In the genomic region with DNA sequence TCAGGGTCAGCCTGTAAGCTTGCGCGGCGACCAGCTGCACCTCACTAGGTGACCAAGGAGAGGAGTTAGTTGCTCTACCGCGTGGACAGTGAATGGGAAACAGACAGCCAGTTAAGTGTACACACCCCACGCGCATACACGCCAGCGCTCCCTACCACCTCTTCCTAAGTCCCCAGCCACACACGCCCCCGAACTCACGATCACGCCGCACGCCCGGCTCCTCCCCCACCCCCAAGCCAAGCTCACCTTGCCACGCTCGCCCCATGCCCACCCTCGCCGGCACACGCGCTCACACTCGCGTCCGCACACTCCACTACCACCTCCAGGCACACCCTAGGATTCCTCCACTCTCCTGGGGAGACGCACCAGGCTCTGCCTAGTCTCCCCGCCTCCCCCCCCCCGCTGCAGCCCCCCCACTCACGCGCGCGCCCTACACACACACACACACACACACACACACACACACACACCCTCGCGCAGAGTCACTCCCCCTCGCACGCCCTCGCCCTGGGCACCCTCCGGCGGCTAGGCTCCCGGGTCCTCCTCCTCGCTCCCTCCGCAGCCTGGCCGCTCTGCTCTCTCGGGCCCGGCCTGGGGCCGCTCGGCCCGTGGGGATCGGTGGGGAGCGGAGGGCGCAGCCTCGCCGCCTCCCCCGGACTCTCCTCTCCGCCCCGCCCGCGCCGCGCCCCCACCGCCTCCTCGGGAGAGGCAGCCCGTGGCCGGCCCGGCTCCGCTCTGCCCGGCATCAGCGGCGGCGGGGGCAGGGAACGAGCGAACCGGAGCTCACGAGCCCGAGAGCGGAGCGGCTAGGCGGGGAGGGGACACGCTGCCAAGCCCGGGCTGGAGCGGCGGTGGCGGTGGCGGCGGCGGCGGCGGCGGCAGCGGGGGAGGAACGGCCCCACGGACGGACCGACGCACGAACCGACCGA, we compare ENCODE assay signal across 8 mouse cellular contexts. TPM values are rescaled to one million over a fixed set of nuclear protein-coding genes. Genes with fewer than 3 reads are reported as not detected.
DNase-seq lines count a peak whose midpoint lies in the region; TF ChIP-seq lines count a peak whose summit lies in the region.

A gene (plus strand): TSS at position 704 of the 929 bp plus-strand sequence.

- no peak within 1 kb of the TSS for H3K27ac ChIP-seq in embryonic fibroblast, embryonic 13.5 days (ENCODE audit: insufficient read depth, low read length)
- peak within 1 kb of the TSS; percentile 96 for H3K27ac ChIP-seq in layer of hippocampus, adult 2 months

- TF ChIP-seq POLR2A in embryonic fibroblast, embryonic 13.5 days (IDR thresholded peaks at IDR 0.05; ENCODE audit: low read depth, low read length) = no peak

- TF ChIP-seq CTCF in embryonic fibroblast, embryonic 13.5 days (IDR thresholded peaks at IDR 0.05; ENCODE audit: borderline replicate concordance, insufficient read depth, low read length) = no peak
- no peak for TF ChIP-seq CTCF in layer of hippocampus, adult 2 months (conservative IDR thresholded peaks at IDR 0.05)

- intact Hi-C loops in heart, postnatal 14 days (cut with DNase I) = loop anchor here (5.0 kb wide), 2 partner anchors 70 to 85 kb away; no protein-coding TSS in a partner anchor

- peak within 1 kb of the TSS; percentile 31; the same call in 1 of the 2 replicates for H3K4me3 ChIP-seq in embryonic fibroblast, embryonic 13.5 days (ENCODE audit: insufficient read depth, low read length)
- H3K4me3 ChIP-seq in layer of hippocampus, adult 2 months = peak within 1 kb of the TSS; percentile 69

- no peaks in the 10 kb centered on the region for H3K4me1 ChIP-seq in embryonic fibroblast, embryonic 13.5 days (ENCODE audit: control insufficient read depth, insufficient read depth, low read length)

- DNase-seq in thymus, postnatal 4 days = peak; percentile 17
- DNase-seq in thymus, postnatal 0 days (ENCODE audit: low spot score) = no peak
- peak; percentile 59 to 64 for DNase-seq in heart, postnatal 14 days
- peak; percentile 37 to 43 for DNase-seq in layer of hippocampus, adult 2 months (ENCODE audit: low spot score in 2 of 2)
- peak; percentile 24 to 37 for DNase-seq in lung, adult 18-20 months
- DNase-seq in ovary, adult 18-20 months (ENCODE audit: low spot score) = peak; percentile 33
- no peak for DNase-seq in B cell, adult 2 months

RNA-seq across cellular contexts. Expression of the gene that starts here (rescaled TPM):
- 0.05 TPM in 2 replicates for polyA plus RNA-seq in thymus, postnatal 0 days (2015; fragmentation: Nextera tagmentation; extraction: Ambion mirVana)
- 0.25 and 0.32 TPM in 2 replicates for polyA plus RNA-seq in embryonic fibroblast, embryonic 13.5 days (2011; ENCODE audit: insufficient read length, low read depth, missing spikeins)
- 1 to 10 TPM; 4.4 to 5.2 TPM for total RNA-seq in heart, postnatal 14 days (2021)
- 10 to 100 TPM; 60.2 to 64.9 TPM for total RNA-seq in layer of hippocampus, adult 2 months (2021)

Comparison
In these comparisons a context has a peak if more than half of its experiments do, and no peak if none do; other contexts are left out.
1. RNA of the gene that starts here (total RNA-seq): 60.2 to 64.9 TPM in layer of hippocampus, adult 2 months; 4.4 to 5.2 TPM in heart, postnatal 14 days; every median in the first group is over 4 times any median in the second.
2. DNase-seq: peak in thymus, postnatal 4 days (single experiment), heart, postnatal 14 days (2 of 2), layer of hippocampus, adult 2 months (2 of 2), lung, adult 18-20 months (2 of 2) and ovary, adult 18-20 months (single experiment); none in thymus, postnatal 0 days (single experiment) and B cell, adult 2 months (0 of 2).